Mouse (Mus musculus) cortical plate, adult 2 months (tissue): ENCODE results near the gene Fam83e. TPM values are rescaled to one million over a fixed set of nuclear protein-coding genes. Genes with fewer than 3 reads are reported as not detected.

ENCODE experiments used
- H3K27ac ChIP-seq: fragments of 200-500 bp; 2 replicates; pipeline ENCODE4 v1.5.1; 2012; ENCODE audit warnings: low read length, control low read depth, inconsistent platforms; ENCODE audit not compliant: insufficient read depth
- H3K4me1 ChIP-seq: fragments of 200-500 bp; 2 replicates; pipeline ENCODE4 v1.6.1; 2011; ENCODE audit warnings: low read length; ENCODE audit not compliant: control insufficient read depth, insufficient read depth
- H3K4me3 ChIP-seq: fragments of 200-500 bp; 2 replicates; pipeline ENCODE4 v1.5.1; 2011; ENCODE audit warnings: mild to moderate bottlenecking, low read length, control low read depth; ENCODE audit not compliant: insufficient read depth
- CTCF ChIP-seq: fragments of 200-500 bp; IDR thresholded peaks from 2 replicates; pipeline ENCODE4 v1.5.1; 2011; ENCODE audit warnings: mild to moderate bottlenecking, control low read depth, low read length; ENCODE audit not compliant: insufficient read depth; ENCODE audit errors: extremely low read depth
- POLR2A ChIP-seq: fragments of 200-500 bp; IDR thresholded peaks from 2 replicates; pipeline ENCODE4 v1.6.1; 2011; ENCODE audit warnings: mild to moderate bottlenecking, low read length, control low read depth; ENCODE audit not compliant: insufficient read depth; ENCODE audit errors: extremely low read depth
- polyA plus RNA-seq: library from polyadenylated mRNA; depleted of rRNA; stranded (reverse); fragments of >200 nt; gene quantifications from 2 replicates; pipeline ENCODE4 v1.2.3, GENCODE M21; 2012; rRNA removed

The Fam83e gene
- polyA plus RNA-seq, 1 experiment = 0.19 TPM

DNA sequence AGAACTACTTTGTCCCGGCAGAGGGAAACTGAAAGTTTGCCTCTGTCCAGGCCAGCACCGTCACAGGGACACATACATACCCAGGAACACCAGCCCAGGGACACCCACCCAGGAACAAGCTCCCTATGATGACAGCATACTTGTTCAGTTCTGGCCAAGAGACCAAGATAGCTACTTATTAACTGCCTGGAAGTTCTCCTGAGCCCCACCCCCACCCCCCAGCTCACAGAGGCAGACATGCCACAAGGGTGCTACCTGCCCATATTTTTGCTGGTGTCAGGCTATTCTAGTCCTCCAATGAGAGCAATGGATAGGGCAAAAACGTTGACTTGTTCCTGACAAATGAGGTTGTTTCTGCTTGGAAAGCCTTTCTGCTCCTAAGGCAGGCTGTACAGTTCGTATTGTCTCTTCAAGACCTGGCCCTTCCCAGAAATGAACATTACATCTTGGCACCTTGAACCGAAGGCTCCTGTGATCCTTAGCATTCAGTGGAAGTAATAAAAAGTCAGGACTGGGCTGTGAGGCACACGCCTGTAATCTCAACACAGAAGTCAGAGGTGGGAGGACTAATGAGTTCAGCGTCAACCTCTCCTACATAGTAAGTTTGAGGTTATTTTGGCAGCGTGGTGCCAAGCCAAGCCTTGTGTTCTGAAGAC is 49.5 kb downstream of the Fam83e start:
- Histone ChIP-seq H3K4me1 (no peaks in the 10 kb centered on the region), H3K27ac (no peak overlapping the region), H3K4me3 (no peak overlapping the region)
- TF ChIP-seq POLR2A (no peak), CTCF (no peak)

DNA sequence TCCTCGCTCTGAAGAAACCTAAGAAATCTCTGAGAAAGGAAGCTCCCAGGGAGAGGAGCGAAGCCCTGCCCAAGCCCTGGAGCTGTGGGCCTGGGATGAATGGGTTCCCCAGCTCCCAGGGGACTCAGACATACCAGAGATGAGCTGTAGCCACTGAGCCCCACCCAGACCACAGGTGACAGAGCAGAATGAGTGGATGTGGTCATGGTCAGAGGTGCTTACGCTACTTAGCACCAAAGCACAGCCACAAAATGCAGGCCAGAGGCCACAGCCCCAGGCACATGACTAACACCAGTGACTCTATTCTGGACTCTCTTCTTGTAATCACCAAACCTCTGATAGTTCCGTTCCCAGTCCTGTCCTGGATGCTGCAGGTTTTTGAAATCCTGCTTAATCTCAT is 50.1 kb downstream of the Fam83e start:
- Histone ChIP-seq H3K4me3 (no peak overlapping the region), H3K4me1 (no peaks in the 10 kb centered on the region), H3K27ac (no peak overlapping the region)
- no peak for TF ChIP-seq CTCF
- no peak for TF ChIP-seq POLR2A

DNA sequence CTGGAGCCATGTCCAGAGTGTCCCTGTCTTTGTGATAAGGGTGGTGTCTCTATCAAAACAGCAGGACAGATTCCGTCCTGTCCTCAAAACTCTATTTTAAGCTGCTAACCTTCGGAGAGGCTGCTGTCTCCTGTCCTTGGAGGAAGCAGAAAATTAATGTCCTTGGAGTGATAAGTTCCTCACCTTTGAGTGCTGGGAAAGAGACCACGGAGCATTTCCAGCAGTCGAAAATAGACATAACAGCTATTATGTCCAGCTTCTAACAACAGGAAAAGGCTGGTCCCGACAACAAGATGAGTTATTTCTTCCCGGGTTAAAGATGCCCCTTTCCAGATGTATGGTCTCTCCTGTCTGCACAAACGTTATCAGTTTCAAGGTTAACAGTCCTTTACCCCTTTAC is 54.2 kb downstream of the Fam83e start:
- H3K27ac ChIP-seq = no peak overlapping the region
- TF ChIP-seq CTCF (no peak), POLR2A (no peak)

More for the DNA sequence above, 54.2 kb downstream of the Fam83e start:
- Histone ChIP-seq H3K4me1 (no peaks in the 10 kb centered on the region), H3K4me3 (no peak overlapping the region)

Other genes starting within 250 kb of the Fam83e start
- 0.11 and 0.13 TPM in 2 replicates for gene Tulp2, start 239.3 kb upstream of the Fam83e start, polyA plus RNA-seq
- gene Gm45808, start 234.4 kb upstream of the Fam83e start, polyA plus RNA-seq = 0.19 TPM in 1 of 2 replicates, not detected in the other
- gene Dhdh, start 232.4 kb upstream of the Fam83e start, polyA plus RNA-seq = 5.9 and 6.5 TPM in 2 replicates
- 88.2 and 99.6 TPM in 2 replicates for gene Nucb1, start 210.8 kb upstream of the Fam83e start, polyA plus RNA-seq
- 19.4 and 20.0 TPM in 2 replicates for gene Ppp1r15a, start 194.9 kb upstream of the Fam83e start, polyA plus RNA-seq
- 5.1 and 6.3 TPM in 2 replicates for gene Plekha4, start 194.9 kb upstream of the Fam83e start, polyA plus RNA-seq
- gene Hsd17b14, start 166.3 kb upstream of the Fam83e start, polyA plus RNA-seq = 0.45 and 0.54 TPM in 2 replicates
- gene Bcat2, start 151.1 kb upstream of the Fam83e start, polyA plus RNA-seq = 26.1 and 26.5 TPM in 2 replicates
- gene Fgf21, start 105.7 kb upstream of the Fam83e start, polyA plus RNA-seq = not detected in 2 replicates
- gene Fut1, start 103.9 kb upstream of the Fam83e start, polyA plus RNA-seq = 0.09 and 0.15 TPM in 2 replicates
- 0.09 and 0.13 TPM in 2 replicates for gene Izumo1, start 99.4 kb upstream of the Fam83e start, polyA plus RNA-seq
- 6.9 and 7.8 TPM in 2 replicates for gene Rasip1, start 93.7 kb upstream of the Fam83e start, polyA plus RNA-seq
- gene Mamstr, start 81.2 kb upstream of the Fam83e start, polyA plus RNA-seq = 5.2 and 7.1 TPM in 2 replicates
- gene Fut2, start 54.8 kb upstream of the Fam83e start, polyA plus RNA-seq = 0.21 and 0.28 TPM in 2 replicates
- 20.9 and 26.3 TPM in 2 replicates for gene Ntn5, start 37.2 kb upstream of the Fam83e start, polyA plus RNA-seq
- gene Sec1, start 26.8 kb upstream of the Fam83e start, polyA plus RNA-seq = 6.6 and 8.0 TPM in 2 replicates
- gene Car11, start 21.4 kb upstream of the Fam83e start, polyA plus RNA-seq = 351 and 377 TPM in 2 replicates
- 251 and 257 TPM in 2 replicates for gene Dbp, start 16.1 kb upstream of the Fam83e start, polyA plus RNA-seq
- 255 and 261 TPM in 2 replicates for gene Rpl18, start 5.8 kb upstream of the Fam83e start, polyA plus RNA-seq
- 22.5 and 23.5 TPM in 2 replicates for gene Sphk2, start 3.2 kb upstream of the Fam83e start, polyA plus RNA-seq
- gene Spaca4, start 4.6 kb downstream of the Fam83e start, polyA plus RNA-seq = not detected in 2 replicates
- 191 and 227 TPM in 2 replicates for gene Lmtk3, start 62.5 kb downstream of the Fam83e start, polyA plus RNA-seq
- gene Sult2b1, start 63.5 kb downstream of the Fam83e start, polyA plus RNA-seq = 26.6 and 29.3 TPM in 2 replicates
- 161 and 162 TPM in 2 replicates for gene Cyth2, start 93.4 kb downstream of the Fam83e start, polyA plus RNA-seq
- 1.8 and 2.6 TPM in 2 replicates for gene Kcnj14, start 103.6 kb downstream of the Fam83e start, polyA plus RNA-seq
- gene Grwd1, start 109.7 kb downstream of the Fam83e start, polyA plus RNA-seq = 15.7 and 17.5 TPM in 2 replicates
- 106 and 107 TPM in 2 replicates for gene Kdelr1, start 151.6 kb downstream of the Fam83e start, polyA plus RNA-seq
- 9.0 and 10.0 TPM in 2 replicates for gene Grin2d, start 157.2 kb downstream of the Fam83e start, polyA plus RNA-seq
- gene Syngr4, start 175.5 kb downstream of the Fam83e start, polyA plus RNA-seq = 0.31 TPM in 1 of 2 replicates, not detected in the other
- gene Tmem143, start 175.7 kb downstream of the Fam83e start, polyA plus RNA-seq = 32.5 and 35.0 TPM in 2 replicates
- 8.9 and 10.4 TPM in 2 replicates for gene Emp3, start 200.2 kb downstream of the Fam83e start, polyA plus RNA-seq
- 3.0 and 3.9 TPM in 2 replicates for gene Ccdc114, start 202.9 kb downstream of the Fam83e start, polyA plus RNA-seq